Mouse (Mus musculus): Measurements from ENCODE around the gene Vmn1r70.

The Vmn1r70 gene

GRCm38 (mm10) chr7:10631232-10631631 is at the start of gene Vmn1r70:
Vmn1r70 (plus strand) TSS chr7:10631532.
- DNase-seq (ENCODE audit: inconsistent age in 2 of 2, low spot score in 1 of 2), result no peak

GRCm38 (mm10) chr7:10613559-10613958 is 17.8 kb upstream of the Vmn1r70 start, which contains the start of gene Vmn1r69:
Vmn1r69 (minus strand) TSS chr7:10613659.
- no peak for DNase-seq (ENCODE audit: inconsistent age in 2 of 2, low spot score in 1 of 2)
